Mouse (Mus musculus) intestine, embryonic 14.5 days (tissue): ENCODE data around the gene Arhgef26. TPM values are rescaled to one million over a fixed set of nuclear protein-coding genes. Genes with fewer than 3 reads are reported as not detected.

Source experiments
- ATAC-seq: fragments of 200-750 bp; cut with Nextera tagmentation; replicated peaks from 2 replicates; pipeline ENCODE4 v1.8.0; 2017; ENCODE audit warnings: low read depth, moderate number of reproducible peaks, moderate TSS enrichment, moderate library complexity; ENCODE audit not compliant: low FRiP score, low TSS enrichment
- DNase-seq: peaks from one replicate; pipeline ENCODE4 v3.0.0-alpha.2; 2018; ENCODE audit warnings: low spot score
- H3K27ac ChIP-seq: fragments of 300-500 bp; sonication (generic); 2 replicates; pipeline ENCODE4 v1.5.1; 2014; ENCODE audit warnings: low read depth, mild to moderate bottlenecking, control low read depth
- H3K27me3 ChIP-seq: fragments of 300-500 bp; sonication (generic); replicated peaks from 2 replicates; pipeline ENCODE4 v1.6.1; 2014; ENCODE audit warnings: low read length, control low read depth; ENCODE audit not compliant: control insufficient read depth, insufficient read depth
- H3K36me3 ChIP-seq: fragments of 300-500 bp; sonication (generic); 2 replicates; pipeline ENCODE4 v1.6.1; 2014; ENCODE audit warnings: low read length, control low read depth; ENCODE audit not compliant: control insufficient read depth, insufficient read depth
- H3K4me1 ChIP-seq: fragments of 300-500 bp; sonication (generic); replicated peaks from 2 replicates; pipeline ENCODE4 v1.6.1; 2014; ENCODE audit warnings: low read length, control low read depth, mixed read lengths; ENCODE audit not compliant: control insufficient read depth, insufficient read depth
- H3K4me2 ChIP-seq: fragments of 300-500 bp; sonication (generic); 2 replicates; pipeline ENCODE4 v1.6.1; 2014; ENCODE audit warnings: low read length
- H3K4me3 ChIP-seq: fragments of 300-500 bp; sonication (generic); 2 replicates; pipeline ENCODE4 v1.5.1; 2014; ENCODE audit warnings: low read depth, low read length, control low read depth, mixed read lengths
- H3K9ac ChIP-seq: fragments of 300-500 bp; sonication (generic); 2 replicates; pipeline ENCODE4 v1.6.1; 2014; ENCODE audit warnings: mild to moderate bottlenecking, low read length
- H3K9me3 ChIP-seq: fragments of 300-500 bp; sonication (generic); 2 replicates; pipeline ENCODE4 v1.6.1; 2016; ENCODE audit warnings: low read length, control low read depth; ENCODE audit not compliant: control insufficient read depth
- WGBS: fragments of 180-500 bp; shearing (Covaris S2); extraction: QIAGEN DNeasy Blood & Tissue Kit; methylation state at CpG from one replicate; pipeline ENCODE4 v1.1.7; 2014; 5-methylcytosine and 5-hydroxymethylcytosine counted together
- polyA plus RNA-seq: library from polyadenylated mRNA; unstranded; fragments of >200 nt; fragmentation: Nextera tagmentation; extraction: Ambion mirVana; gene quantifications from 2 replicates; pipeline ENCODE4 v1.2.1, GENCODE M21; 2014

Arhgef26 gene
- polyA plus RNA-seq, 1 experiment from 2014 or later = 14.6 TPM

DNA sequence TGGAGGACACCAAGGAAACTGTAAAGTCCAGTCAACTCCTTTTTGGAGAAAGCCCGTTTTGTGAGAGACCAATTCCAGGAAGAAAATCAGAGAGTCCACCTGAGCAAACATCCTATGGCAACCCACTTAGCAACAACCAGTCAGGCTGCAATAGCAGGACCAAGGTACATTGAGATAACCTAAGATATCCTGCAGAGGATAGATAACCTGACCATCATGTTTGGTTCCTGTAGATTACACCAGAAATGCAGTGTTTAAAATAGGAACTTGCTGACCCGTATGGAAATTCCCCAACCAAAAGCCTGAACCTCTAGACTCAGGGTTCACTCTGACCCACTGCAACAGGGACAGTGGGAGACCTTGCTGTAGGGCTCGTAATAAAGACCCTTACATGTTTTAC, 126.1 kb downstream of the Arhgef26 start:
- no peaks in the 10 kb centered on the region for H3K4me1 ChIP-seq
- no peak overlapping the region for H3K4me2 ChIP-seq
- H3K27ac ChIP-seq = no peak overlapping the region
- peaks cover 86% of the 10 kb centered on the region for H3K36me3 ChIP-seq
- H3K27me3 ChIP-seq = no peaks in the 10 kb centered on the region
- no peaks in the 10 kb centered on the region for H3K9me3 ChIP-seq
- WGBS = 84% methylated on average over 3 of the region's 3 CpGs
- DNase-seq (no peak), ATAC-seq (no peak)
- no peak overlapping the region for H3K9ac ChIP-seq
- H3K4me3 ChIP-seq = no peak overlapping the region

- Histone ChIP-seq H3K4me1 (no peaks in the 10 kb centered on the region), H3K9me3 (no peaks in the 10 kb centered on the region), H3K4me2 (no peak overlapping the region), H3K27ac (no peak overlapping the region), H3K27me3 (no peaks in the 10 kb centered on the region), H3K9ac (no peak overlapping the region), H3K36me3 (peaks cover 84% of the 10 kb centered on the region), H3K4me3 (no peak overlapping the region)
- no peak for ATAC-seq
- WGBS = 92% methylated on average over 1 of the region's 1 CpGs
- DNase-seq = no peak
Measured at GRCm38 (mm10) chr3:62470179-62470578, 132.0 kb downstream of the Arhgef26 start.

GRCm38 (mm10) chr3:62484340-62484739, 146.2 kb downstream of the Arhgef26 start:
- WGBS = 83% methylated on average over 2 of the region's 2 CpGs
- Histone ChIP-seq H3K9ac (no peak overlapping the region), H3K4me2 (no peak overlapping the region), H3K36me3 (peaks cover 70% of the 10 kb centered on the region), H3K27ac (no peak overlapping the region), H3K4me3 (no peak overlapping the region), H3K4me1 (no peaks in the 10 kb centered on the region), H3K27me3 (no peaks in the 10 kb centered on the region), H3K9me3 (no peaks in the 10 kb centered on the region)
- ATAC-seq = no peak
- DNase-seq = no peak

GRCm38 (mm10) chr3:62492568-62492967, 154.4 kb downstream of the Arhgef26 start:
- no peak overlapping the region for H3K4me3 ChIP-seq

DNA sequence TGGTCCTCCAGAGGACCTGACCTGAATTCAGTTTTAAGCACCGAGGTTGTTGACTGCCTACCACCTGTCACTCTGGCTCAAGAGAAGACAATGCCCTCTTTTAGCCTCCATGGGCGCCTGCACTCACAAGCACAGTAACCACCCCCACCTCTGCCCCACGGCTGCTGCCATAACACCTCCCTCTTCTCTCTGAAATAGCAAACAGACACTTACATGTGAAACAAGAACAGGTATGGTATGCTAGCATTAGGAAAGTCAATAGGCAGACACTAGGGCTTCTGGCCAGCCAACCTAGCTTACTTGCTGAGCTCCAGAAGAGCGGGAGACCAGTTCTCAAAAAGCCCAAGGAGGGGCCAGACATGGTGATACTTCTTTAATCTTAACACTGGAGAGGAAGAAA, 161.2 kb downstream of the Arhgef26 start:
- H3K27me3 ChIP-seq = no peaks in the 10 kb centered on the region
- no peak overlapping the region for H3K9ac ChIP-seq
- H3K4me2 ChIP-seq = no peak overlapping the region
- H3K36me3 ChIP-seq = peaks cover 64% of the 10 kb centered on the region
- no peaks in the 10 kb centered on the region for H3K4me1 ChIP-seq
- ATAC-seq (no peak), DNase-seq (no peak)
- H3K4me3 ChIP-seq = no peak overlapping the region
- H3K9me3 ChIP-seq = no peaks in the 10 kb centered on the region
- WGBS = 83% methylated on average over 4 of the region's 4 CpGs
- no peak overlapping the region for H3K27ac ChIP-seq

More at GRCm38 (mm10) chr3:62492568-62492967, 154.4 kb downstream of the Arhgef26 start:
- peaks cover 83% of the 10 kb centered on the region for H3K36me3 ChIP-seq
- H3K9ac ChIP-seq = no peak overlapping the region
- H3K4me2 ChIP-seq = no peak overlapping the region
- H3K27me3 ChIP-seq = no peaks in the 10 kb centered on the region
- H3K9me3 ChIP-seq = no peaks in the 10 kb centered on the region
- H3K27ac ChIP-seq = no peak overlapping the region
- 77% methylated on average over 6 of the region's 6 CpGs for WGBS
- no peak for ATAC-seq
- no peak for DNase-seq
- no peaks in the 10 kb centered on the region for H3K4me1 ChIP-seq

DNA sequence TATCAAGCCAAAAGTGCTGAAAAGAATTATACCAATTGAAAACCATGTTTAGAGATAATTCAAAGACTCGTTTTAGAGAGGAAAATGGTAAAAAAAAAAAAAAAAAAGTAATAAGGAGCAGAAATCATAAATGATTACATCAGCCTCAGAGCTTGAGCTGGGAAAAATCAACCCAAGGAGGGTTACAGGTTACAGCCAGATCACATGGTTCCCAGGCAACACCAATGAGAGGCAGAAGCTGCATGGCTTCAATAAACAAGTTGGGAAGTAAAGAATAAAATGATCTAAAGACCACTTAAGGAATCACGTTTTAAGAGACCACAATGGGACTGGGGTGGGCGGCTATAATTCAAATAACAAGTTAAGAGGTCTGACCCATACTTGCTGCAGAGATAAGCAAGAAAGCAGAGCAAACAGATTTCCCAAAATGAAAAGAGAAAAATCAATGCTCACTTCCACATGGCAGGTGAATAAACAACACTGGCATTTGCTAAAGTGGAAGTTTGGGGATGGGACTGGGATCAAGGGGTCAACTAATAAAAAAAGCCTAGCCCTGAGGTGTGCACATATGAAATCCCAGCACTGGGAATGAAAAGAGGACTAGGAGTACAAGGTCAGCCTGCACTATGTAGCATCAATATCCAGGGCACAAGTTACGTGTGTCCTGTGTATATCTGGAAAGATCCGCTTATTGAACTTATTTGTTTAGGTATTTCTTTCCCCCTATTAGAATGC, 167.2 kb downstream of the Arhgef26 start:
- Histone ChIP-seq H3K9ac (peak overlapping the region; percentile 93), H3K4me2 (peak overlapping the region; percentile 82), H3K4me3 (peak overlapping the region; percentile 89), H3K27me3 (no peaks in the 10 kb centered on the region), H3K9me3 (no peaks in the 10 kb centered on the region), H3K36me3 (peaks cover 20% of the 10 kb centered on the region), H3K4me1 (peaks cover 15% of the 10 kb centered on the region), H3K27ac (no peak overlapping the region)
- ATAC-seq (no peak), DNase-seq (no peak)
- WGBS = 60% methylated on average over 5 of the region's 5 CpGs

DNA sequence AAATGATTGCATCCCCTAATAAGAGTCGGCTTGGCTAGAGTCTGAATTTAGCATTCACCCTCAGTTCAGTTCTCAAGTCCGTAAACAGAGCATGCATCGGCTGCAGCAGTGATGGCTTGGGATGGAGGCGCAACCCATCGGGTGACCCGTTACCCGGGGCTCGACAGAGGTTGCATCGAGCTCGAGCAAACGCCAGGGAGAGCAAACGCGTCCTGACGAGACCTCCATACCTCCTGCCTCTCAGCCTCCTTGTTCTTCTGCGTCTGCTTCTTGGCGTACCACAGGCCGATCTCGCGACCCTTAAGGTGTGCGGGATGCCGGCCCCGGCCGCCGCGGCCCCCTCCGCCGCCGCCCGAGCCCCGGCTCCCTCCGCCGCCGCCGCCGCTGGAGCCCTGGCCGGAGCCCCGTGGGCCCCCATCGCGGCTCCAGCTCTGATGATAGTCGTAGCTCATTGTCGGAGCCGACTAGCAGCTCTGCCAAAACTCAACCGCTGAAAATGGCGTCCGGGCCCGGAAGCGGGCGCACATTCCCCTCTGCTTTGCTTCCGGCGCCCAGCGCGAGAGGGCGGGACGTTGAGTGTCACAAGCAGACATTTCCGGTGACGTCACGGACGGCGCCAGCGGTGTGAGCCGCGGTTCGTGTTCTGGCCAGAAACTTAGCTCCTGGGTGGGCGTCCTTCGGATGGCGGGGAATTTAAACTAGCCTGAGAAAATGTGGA, 168.5 kb downstream of the Arhgef26 start, which contains the start of gene Dhx36:
Gene Dhx36, minus strand, starts transcription at position 517 of the 718 bp plus-strand sequence.
- H3K27me3 ChIP-seq = no peaks in the 10 kb centered on the region
- WGBS = under 1% methylated on average over 66 of the region's 66 CpGs
- peak within 1 kb of the TSS; percentile 95 for H3K27ac ChIP-seq
- peaks cover 15% of the 10 kb centered on the region for H3K4me1 ChIP-seq
- no peaks in the 10 kb centered on the region for H3K9me3 ChIP-seq
- DNase-seq (peak; percentile 97), ATAC-seq (peak; percentile 99)
- H3K36me3 ChIP-seq = peaks cover 7% of the 10 kb centered on the region
- H3K4me2 ChIP-seq = peak within 1 kb of the TSS; percentile 82
- peak within 1 kb of the TSS; percentile 93 for H3K9ac ChIP-seq
- peak within 1 kb of the TSS; percentile 89 for H3K4me3 ChIP-seq

DNA sequence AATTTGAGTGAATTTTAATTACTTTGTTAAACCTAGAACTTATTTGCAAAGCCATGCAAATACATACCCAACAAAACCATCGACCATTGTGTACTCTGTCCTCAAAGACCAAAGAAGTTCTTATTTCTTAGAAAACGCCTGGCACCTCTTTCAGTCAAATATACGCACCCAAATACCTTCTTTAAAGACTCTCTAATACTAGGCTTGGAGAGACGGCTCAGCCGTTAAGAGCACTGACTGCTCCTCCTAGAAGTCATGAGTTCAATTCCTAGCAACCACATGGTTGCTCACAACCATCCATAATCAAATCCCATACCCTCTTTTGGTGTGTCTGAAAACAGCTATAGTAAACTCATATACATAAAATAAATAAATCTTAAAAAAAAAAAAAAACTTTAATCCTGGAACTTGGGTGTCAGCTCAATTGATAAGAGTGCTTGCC, 169.1 kb downstream of the Arhgef26 start:
- Histone ChIP-seq H3K9me3 (no peaks in the 10 kb centered on the region), H3K36me3 (peaks cover under 1% of the 10 kb centered on the region; the same call in 1 of the 2 replicates), H3K27me3 (no peaks in the 10 kb centered on the region), H3K4me3 (peak overlapping the region; percentile 89), H3K27ac (no peak overlapping the region), H3K9ac (no peak overlapping the region), H3K4me2 (peak overlapping the region; percentile 56), H3K4me1 (peaks cover 15% of the 10 kb centered on the region)
- DNase-seq (no peak), ATAC-seq (peak; percentile 41; the same call in 1 of the 2 replicates)
- WGBS = 49% methylated on average over 5 of the region's 5 CpGs
